Mouse (Mus musculus): Measurements from ENCODE around the gene Rras2. TPM values are rescaled to one million over a fixed set of nuclear protein-coding genes. Genes with fewer than 3 reads are reported as not detected.

Rras2 gene
- total RNA-seq, 1 experiment, result 44.0 TPM

DNA sequence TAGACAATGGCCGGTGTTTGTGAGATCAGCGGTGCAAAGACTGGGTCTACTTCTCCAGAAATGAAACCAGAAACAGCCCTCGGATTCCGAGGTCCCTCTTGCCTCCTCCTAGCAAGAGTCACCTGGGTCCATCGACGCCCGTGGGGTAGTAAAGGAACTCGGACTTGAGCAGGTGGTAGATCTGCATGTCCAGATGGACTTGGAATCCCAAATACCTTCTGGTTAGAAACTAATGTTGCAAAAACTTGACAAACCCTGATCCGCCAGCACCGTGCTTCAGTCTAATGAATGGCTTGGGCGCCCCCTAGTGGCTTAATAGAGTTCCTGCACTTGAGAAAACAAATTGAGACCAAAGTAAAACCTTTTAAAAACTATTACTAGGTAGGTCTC is 96.9 kb downstream of the Rras2 start:
- Histone ChIP-seq H3K27ac (ENCODE audit: insufficient read depth, low read depth, low read length, poor library complexity, severe bottlenecking) (no peak overlapping the region), H3K4me3 (ENCODE audit: insufficient read depth in 1 of 2, low read depth in 1 of 2, low read length in 2 of 2, poor library complexity in 1 of 2, severe bottlenecking in 1 of 2) (no peak overlapping the region), H3K9ac (ENCODE audit: insufficient read depth, low read depth, low read length, poor library complexity, severe bottlenecking) (no peak overlapping the region), H3K36me3 (ENCODE audit: control insufficient read depth, insufficient read depth, low read length, poor library complexity, severe bottlenecking) (peaks cover 1% of the 10 kb centered on the region; the same call in 1 of the 2 replicates), H3K9me3 (ENCODE audit: control insufficient read depth, insufficient read depth, low read depth, low read length) (no peaks in the 10 kb centered on the region), H3K4me1 (ENCODE audit: control insufficient read depth in 2 of 2, insufficient read depth in 2 of 2, low read length in 2 of 2, poor library complexity in 1 of 2) (no peaks in the 10 kb centered on the region)
- no peak for TF ChIP-seq CHD2 (IDR thresholded peaks at IDR 0.05; ENCODE audit: low read depth, low read length)
- TF ChIP-seq ZC3H11A (IDR thresholded peaks at IDR 0.05; ENCODE audit: borderline replicate concordance, low read depth, low read length), result peak; percentile 89
- in situ Hi-C loops (cut with MboI; ENCODE audit: low sequenced_read_pairs in 2 of 2, unreplicated experiment in 2 of 2), result loop anchor here in 1 of 2 experiments (10.0 kb wide), 1 partner anchor 256 kb away; the partner anchor contains the start of gene Spon1
- DNase-seq (ENCODE audit: low read depth, low spot score), result peak; percentile 51

DNA sequence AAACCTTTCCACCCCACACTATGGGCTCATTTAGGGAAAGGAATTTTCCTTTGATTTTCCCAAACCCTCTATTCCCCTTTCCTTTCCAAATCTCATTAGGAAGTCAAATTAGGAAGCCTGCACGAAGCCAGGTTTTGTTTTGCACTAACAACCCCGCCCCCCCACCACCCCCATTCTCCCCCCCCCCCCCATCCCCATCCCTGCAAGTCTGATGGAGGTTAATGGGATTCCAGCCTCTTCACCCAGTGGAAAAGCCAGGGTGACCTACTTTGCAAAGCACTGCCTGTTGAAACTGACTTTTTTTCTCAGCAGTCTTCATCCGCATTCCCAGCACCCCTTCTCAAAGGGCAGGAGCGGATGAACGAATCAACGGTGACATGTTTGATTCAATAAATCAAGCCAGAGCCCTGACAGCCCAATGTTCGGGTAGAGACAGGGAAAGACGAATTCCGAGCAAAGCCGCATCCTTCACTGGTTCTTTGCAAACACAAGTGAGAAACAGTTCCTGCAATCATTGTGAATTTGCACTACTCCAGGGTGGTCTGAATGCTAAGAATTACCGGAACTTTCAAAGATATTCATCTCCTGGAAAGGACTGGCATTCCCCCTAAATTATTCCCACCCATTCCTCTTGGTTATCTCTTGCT is 97.4 kb downstream of the Rras2 start:
- DNase-seq (ENCODE audit: low read depth, low spot score), result no peak
- H3K9me3 ChIP-seq (ENCODE audit: control insufficient read depth, insufficient read depth, low read depth, low read length), result no peaks in the 10 kb centered on the region
- peaks cover 1% of the 10 kb centered on the region; the same call in 1 of the 2 replicates for H3K36me3 ChIP-seq (ENCODE audit: control insufficient read depth, insufficient read depth, low read length, poor library complexity, severe bottlenecking)
- H3K27ac ChIP-seq (ENCODE audit: insufficient read depth, low read depth, low read length, poor library complexity, severe bottlenecking), result no peak overlapping the region
- no peak for TF ChIP-seq MAFK (IDR thresholded peaks at IDR 0.05; ENCODE audit: insufficient read depth, low read depth, low read length)
- TF ChIP-seq HCFC1 (IDR thresholded peaks at IDR 0.05; ENCODE audit: borderline replicate concordance, insufficient read depth, low read length), result no peak
- TF ChIP-seq CHD2 (IDR thresholded peaks at IDR 0.05; ENCODE audit: low read depth, low read length), result no peak
- TF ChIP-seq ZC3H11A (IDR thresholded peaks at IDR 0.05; ENCODE audit: borderline replicate concordance, low read depth, low read length), result no peak
- no peak for TF ChIP-seq ZNF384 (IDR thresholded peaks at IDR 0.05; ENCODE audit: low read depth, low read length)
- no peak overlapping the region for H3K9ac ChIP-seq (ENCODE audit: insufficient read depth, low read depth, low read length, poor library complexity, severe bottlenecking)
- no peaks in the 10 kb centered on the region for H3K4me1 ChIP-seq (ENCODE audit: control insufficient read depth in 2 of 2, insufficient read depth in 2 of 2, low read length in 2 of 2, poor library complexity in 1 of 2)
- no peak overlapping the region for H3K4me3 ChIP-seq (ENCODE audit: insufficient read depth in 1 of 2, low read depth in 1 of 2, low read length in 2 of 2, poor library complexity in 1 of 2, severe bottlenecking in 1 of 2)
- in situ Hi-C loops (cut with MboI; ENCODE audit: low sequenced_read_pairs in 2 of 2, unreplicated experiment in 2 of 2), result loop anchor here in 1 of 2 experiments (10.0 kb wide), 1 partner anchor 255 kb away; the partner anchor contains the start of gene Spon1

DNA sequence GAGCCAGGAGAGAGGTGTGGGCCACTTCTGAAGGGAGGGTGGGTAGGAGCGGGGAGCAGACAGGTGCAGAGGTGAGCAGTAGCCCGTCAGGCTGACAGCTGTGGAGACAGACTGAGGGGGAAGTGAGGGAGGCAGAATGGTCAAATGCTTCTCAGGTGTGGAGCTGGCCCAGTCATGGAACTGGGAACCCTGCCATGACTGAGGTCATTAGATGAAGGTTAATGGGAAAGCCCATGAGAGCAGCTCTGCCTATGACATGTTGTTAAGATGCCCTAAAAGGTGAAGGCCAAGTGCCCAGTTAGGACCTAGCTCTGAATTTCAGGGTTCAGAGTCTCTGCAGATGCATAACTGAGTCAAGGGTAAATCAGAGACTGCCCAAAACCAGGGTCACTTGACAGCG is 98.7 kb downstream of the Rras2 start:
- no peak overlapping the region for H3K9ac ChIP-seq (ENCODE audit: insufficient read depth, low read depth, low read length, poor library complexity, severe bottlenecking)
- no peak overlapping the region for H3K27ac ChIP-seq (ENCODE audit: insufficient read depth, low read depth, low read length, poor library complexity, severe bottlenecking)
- no peaks in the 10 kb centered on the region for H3K4me1 ChIP-seq (ENCODE audit: control insufficient read depth in 2 of 2, insufficient read depth in 2 of 2, low read length in 2 of 2, poor library complexity in 1 of 2)

DNA sequence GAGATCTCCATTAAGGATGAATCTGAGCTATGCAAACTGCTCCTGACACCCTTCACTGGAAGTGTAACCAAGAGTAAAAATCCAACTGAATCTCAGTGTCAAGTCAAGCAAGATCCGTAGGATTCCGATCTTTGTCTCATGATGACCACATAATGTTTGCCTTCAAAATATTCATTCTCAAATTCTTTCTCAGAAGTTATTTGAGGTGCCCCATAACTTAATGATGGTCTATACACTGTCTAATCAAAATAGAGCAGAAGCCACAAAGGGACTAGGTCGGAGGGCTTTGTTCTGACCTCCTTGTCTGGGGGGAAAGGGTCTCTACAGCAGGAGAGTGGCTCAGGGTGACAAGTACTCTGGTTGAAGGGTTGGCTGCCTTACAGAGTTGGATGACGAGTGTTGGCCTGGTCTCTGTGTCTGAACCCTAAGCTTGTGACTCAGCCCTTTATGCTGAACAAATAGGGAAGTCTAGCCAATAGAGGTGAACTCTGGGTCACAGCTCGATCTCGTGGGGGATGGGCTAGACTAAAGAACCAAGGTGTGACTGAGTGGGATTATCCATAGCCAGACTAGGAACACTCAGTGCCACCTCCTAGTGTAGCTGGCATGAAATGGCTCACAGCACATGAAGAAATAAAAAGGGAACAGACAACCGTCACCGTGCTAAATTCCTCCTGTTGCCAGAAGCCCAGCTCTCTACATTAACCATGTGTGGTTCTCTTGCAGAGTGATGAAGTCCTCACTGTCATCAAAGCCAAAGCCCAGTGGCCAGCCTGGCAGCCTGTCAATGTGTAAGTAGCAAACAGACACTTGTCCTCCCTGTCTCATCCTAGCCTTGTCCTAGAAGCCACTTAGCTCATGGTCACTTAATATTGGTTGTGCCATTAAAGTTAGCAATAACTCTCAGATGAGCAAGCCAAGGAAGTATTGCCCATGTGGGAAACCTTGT is 101.3 kb downstream of the Rras2 start:
- H3K36me3 ChIP-seq (ENCODE audit: control insufficient read depth, insufficient read depth, low read length, poor library complexity, severe bottlenecking), result peaks cover 1% of the 10 kb centered on the region; the same call in 1 of the 2 replicates
- in situ Hi-C loops (cut with MboI; ENCODE audit: low sequenced_read_pairs in 2 of 2, unreplicated experiment in 2 of 2), result loop anchor here in 1 of 2 experiments (5.0 kb wide), 1 partner anchor 249 kb away; the partner anchor contains the start of gene Spon1
- TF ChIP-seq ZNF384 (IDR thresholded peaks at IDR 0.05; ENCODE audit: low read depth, low read length) (no peak), HCFC1 (IDR thresholded peaks at IDR 0.05; ENCODE audit: borderline replicate concordance, insufficient read depth, low read length) (no peak), CHD2 (IDR thresholded peaks at IDR 0.05; ENCODE audit: low read depth, low read length) (no peak), ZC3H11A (IDR thresholded peaks at IDR 0.05; ENCODE audit: borderline replicate concordance, low read depth, low read length) (no peak), MAFK (IDR thresholded peaks at IDR 0.05; ENCODE audit: insufficient read depth, low read depth, low read length) (no peak)
- no peaks in the 10 kb centered on the region for H3K4me1 ChIP-seq (ENCODE audit: control insufficient read depth in 2 of 2, insufficient read depth in 2 of 2, low read length in 2 of 2, poor library complexity in 1 of 2)
- no peak for DNase-seq (ENCODE audit: low read depth, low spot score)
- H3K4me3 ChIP-seq (ENCODE audit: insufficient read depth in 1 of 2, low read depth in 1 of 2, low read length in 2 of 2, poor library complexity in 1 of 2, severe bottlenecking in 1 of 2), result no peak overlapping the region
- H3K9ac ChIP-seq (ENCODE audit: insufficient read depth, low read depth, low read length, poor library complexity, severe bottlenecking), result no peak overlapping the region
- H3K9me3 ChIP-seq (ENCODE audit: control insufficient read depth, insufficient read depth, low read depth, low read length), result no peaks in the 10 kb centered on the region
- no peak overlapping the region for H3K27ac ChIP-seq (ENCODE audit: insufficient read depth, low read depth, low read length, poor library complexity, severe bottlenecking)

More for the DNA sequence above, 98.7 kb downstream of the Rras2 start:
- Histone ChIP-seq H3K9me3 (ENCODE audit: control insufficient read depth, insufficient read depth, low read depth, low read length) (no peaks in the 10 kb centered on the region), H3K36me3 (ENCODE audit: control insufficient read depth, insufficient read depth, low read length, poor library complexity, severe bottlenecking) (peaks cover 1% of the 10 kb centered on the region; the same call in 1 of the 2 replicates), H3K4me3 (ENCODE audit: insufficient read depth in 1 of 2, low read depth in 1 of 2, low read length in 2 of 2, poor library complexity in 1 of 2, severe bottlenecking in 1 of 2) (no peak overlapping the region)
- TF ChIP-seq ZNF384 (IDR thresholded peaks at IDR 0.05; ENCODE audit: low read depth, low read length) (no peak), HCFC1 (IDR thresholded peaks at IDR 0.05; ENCODE audit: borderline replicate concordance, insufficient read depth, low read length) (no peak), ZC3H11A (IDR thresholded peaks at IDR 0.05; ENCODE audit: borderline replicate concordance, low read depth, low read length) (no peak), MAFK (IDR thresholded peaks at IDR 0.05; ENCODE audit: insufficient read depth, low read depth, low read length) (no peak), CHD2 (IDR thresholded peaks at IDR 0.05; ENCODE audit: low read depth, low read length) (no peak)
- in situ Hi-C loops (cut with MboI; ENCODE audit: low sequenced_read_pairs in 2 of 2, unreplicated experiment in 2 of 2), result loop anchor here in 1 of 2 experiments (5.0 kb wide), 1 partner anchor 252 kb away; the partner anchor contains the start of gene Spon1
- DNase-seq (ENCODE audit: low read depth, low spot score), result no peak
